Mouse (Mus musculus): ENCODE data around the gene Nelfb. TPM values are rescaled to one million over a fixed set of nuclear protein-coding genes. Genes with fewer than 3 reads are reported as not detected.

The Nelfb gene
- total RNA-seq, 2 experiments from 2014 or later, result 40.8 to 45.8 TPM

DNA sequence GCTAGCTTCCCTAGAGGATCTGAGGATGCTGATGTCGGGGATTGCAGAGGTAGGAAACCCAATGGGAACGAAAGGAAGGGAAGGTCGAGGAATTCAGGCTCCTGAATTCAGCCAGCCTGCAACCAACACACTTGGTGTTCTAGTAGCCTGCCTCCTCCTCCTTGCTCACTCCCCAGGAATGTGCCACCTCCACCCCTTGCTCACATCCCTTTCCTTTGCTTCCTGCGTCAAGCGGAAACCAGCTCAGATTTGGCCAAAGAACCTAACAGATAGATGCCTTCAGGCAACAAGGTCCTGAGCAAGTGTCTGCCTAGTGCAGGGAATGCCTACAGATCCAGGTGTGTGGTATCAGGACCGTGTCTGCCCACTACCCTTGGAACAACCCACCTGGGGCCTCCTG, 34.7 kb downstream of the Nelfb start:
- DNase-seq, result peak in 1 of 2 experiments; percentile 81

DNA sequence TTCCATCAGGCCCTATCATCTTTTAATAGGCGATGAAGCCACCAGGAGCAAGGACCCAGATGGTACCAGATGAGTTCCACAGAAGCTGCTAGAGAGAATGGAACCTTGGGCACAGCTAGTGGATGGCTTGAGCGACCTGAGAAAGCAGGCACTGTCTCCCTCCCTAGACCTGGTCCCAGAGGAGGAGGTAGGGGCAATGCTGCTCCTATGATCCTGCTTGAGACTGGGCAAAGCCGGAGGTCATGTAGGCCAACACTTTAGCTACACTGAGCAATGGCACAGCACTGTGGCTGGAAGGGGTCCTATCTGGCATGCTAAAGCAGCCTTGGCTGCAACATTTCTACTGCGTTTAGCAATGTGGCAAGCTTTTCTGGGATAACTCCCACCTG, 35.6 kb downstream of the Nelfb start:
- DNase-seq, result no peak

DNA sequence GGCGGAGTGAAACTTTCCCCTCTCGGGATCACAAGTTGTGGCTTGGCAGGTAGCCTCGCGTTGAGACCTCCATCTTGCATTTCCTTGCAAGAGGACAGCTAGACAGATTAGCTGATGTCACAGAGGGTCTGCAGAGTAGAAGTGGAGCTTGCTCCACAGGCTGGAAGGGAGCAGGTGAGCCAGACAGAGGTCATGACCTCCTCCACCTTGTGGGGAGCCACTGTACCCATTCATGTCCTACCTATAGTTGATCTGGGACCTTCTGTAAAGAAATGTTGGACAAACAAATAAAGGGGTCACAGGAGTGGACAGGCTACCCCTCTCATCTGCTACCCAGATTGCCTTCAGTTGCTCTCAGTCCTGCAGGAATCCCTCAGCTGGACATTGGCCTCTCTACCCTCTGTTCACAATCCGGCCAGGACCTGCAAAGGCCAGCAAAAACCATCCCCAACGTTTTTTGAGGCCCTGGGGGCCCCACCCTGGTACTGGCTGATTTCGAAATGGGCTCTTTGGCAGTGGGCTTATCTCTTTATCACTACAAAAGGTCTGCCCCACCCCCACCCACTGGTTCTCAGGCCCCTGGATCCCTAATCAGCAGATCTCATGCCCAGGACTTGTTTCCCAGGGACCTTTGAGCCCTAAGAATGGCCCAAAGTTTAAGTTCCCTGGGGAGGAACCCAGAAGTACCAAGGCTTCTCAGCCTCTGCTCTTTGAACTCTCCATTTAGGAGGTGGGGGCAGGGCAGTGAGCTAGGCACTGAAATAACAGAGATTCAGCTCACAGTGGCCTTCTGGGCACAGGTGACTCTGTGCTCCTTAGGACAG, 36.2 kb downstream of the Nelfb start:
- no peak for DNase-seq

DNA sequence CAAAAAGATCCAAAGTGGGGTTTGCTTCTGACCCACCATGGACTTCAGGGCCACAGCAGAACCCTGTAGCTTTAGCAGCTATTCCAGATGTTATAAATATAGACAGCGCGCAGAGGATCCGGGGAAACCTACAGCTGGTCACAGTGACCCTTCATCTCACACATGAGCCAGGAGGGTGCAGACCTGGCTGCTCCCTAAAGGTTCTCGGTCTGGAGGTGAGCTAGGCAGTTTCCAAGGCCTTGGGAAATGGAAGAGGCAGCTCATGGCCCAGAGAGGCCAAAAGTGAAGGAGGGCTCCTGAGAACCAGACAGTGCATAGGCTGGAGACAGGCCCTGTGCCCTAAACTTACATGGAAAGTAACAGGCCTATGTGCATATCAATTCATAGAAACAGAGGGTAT, 37.5 kb downstream of the Nelfb start:
- DNase-seq, result no peak

DNA sequence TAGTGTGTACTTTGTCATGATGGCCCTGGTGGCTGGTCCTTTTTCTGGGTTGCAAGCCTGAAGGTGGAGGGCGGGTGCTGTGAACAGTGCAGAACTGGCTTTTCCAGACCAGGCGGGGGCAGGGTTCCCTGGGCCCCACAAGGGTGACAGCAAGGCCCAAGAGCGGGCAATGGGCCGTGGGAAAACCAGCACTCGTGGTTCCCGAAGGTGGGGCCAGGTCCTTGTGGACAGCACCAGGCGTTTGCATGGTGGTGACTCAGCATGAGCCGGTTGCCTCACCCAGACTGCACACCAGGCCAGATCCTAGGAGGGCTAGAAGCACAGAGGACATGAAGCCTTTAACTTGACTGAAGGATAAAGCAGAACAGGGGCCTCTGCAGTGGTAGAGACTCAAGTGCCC, 38.7 kb downstream of the Nelfb start:
- no peak for DNase-seq

DNA sequence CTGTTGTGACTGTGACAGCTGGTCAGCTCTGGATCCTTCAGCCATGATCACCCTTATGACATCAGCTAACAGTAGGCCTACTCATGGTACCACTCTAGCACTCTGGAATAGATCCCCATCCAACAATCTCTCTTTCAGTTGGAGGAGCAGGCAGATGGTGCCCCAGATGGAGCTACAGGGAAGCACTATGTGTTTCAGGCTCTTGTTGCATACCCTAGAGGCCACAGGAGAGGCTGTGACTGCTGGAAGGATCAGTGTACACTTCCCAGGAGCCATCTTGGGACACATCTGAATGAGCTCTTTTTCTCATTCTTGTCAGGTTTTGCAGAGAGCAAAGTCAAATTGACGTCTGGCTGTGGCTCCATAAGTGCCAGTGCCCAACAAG, 39.5 kb downstream of the Nelfb start:
- DNase-seq, result no peak

DNA sequence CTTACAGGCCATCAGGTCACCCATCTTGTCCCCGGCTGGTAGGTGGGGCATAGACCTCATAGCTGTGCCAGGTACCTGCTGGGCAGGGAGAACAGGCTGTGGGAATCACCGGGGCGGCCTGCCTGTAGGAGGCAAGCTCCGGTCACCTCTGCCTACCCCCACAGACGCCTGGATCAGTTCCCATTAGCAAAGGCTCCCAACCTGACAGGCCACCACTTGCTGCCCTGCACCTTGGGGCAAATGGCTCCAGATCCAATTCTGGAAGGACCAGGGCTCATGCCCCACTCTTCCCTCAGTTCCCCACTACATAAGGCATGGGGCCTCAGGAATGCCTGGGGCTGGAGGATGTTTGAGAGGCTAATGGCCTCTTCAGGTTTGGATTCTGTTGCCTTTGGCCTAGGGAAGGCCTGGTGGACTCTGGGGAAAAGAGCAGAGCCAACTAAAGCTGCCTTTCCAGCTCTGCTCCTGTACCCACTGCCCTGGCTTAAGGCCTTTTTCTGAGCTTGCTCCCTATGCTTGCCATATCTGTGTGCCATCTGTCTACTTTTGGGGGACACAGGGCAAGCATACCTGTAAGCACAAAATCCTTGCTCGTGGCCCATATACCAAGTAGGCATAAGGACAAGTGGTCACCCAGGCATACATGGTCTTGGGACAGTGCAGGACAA, 40.1 kb downstream of the Nelfb start:
- no peak for DNase-seq

DNA sequence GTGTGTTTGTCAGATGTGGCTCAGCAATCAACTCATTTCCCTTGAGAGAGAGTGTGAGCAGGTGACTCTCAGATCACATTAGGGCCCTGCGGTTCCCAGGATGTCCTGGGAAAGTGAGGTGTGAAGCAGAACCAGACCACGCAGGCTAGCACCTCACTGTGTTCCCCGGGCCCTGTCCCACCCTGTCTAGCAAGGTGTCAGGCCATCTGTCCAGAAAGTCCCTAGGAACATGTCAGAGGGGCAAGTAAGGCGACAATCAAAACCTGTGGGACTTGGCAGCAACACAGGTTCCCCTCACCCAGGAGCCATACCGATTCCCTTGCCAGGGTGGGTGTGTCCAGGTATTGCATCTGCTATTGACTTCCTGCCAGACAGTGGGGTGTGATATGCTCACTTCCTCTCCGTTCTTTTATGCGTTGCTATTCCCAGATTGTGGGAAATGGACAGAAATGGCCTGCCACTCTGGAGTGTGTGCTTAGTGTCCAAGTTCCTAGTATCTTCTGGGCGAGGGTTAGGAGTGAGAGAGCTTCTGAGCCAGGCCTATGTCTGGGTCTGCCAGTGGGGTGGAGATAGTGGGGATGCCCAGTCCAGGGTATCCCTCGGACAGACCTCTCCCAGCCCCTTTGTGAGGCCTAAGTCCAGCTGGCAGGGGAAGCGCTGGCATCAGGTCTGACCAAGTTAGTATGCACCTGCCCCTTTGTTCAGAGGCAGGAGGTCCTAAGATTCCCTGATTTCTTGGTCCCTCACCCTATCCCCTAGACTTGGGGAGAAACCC, 40.8 kb downstream of the Nelfb start:
- DNase-seq, result peak in 1 of 2 experiments; percentile 49

DNA sequence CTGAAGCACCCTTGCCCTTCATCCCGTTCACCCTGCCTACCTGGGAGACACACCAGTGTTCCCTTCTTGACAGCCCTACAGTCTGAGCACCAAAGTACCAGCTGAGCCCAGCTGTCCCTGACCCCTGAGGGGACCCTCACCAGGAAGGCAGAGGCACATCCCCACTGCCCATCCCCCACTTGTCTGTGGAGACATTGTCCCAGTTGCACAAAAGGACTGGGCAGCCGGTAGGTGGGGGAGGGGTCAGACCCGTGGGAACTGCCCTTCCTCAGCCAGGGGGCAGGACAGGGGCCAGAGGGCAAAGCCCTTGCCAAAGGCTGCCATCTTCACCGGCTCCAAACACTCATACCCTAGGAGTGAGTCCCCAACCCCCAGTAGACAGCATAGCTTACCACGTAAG, 41.5 kb downstream of the Nelfb start:
- no peak for DNase-seq

DNA sequence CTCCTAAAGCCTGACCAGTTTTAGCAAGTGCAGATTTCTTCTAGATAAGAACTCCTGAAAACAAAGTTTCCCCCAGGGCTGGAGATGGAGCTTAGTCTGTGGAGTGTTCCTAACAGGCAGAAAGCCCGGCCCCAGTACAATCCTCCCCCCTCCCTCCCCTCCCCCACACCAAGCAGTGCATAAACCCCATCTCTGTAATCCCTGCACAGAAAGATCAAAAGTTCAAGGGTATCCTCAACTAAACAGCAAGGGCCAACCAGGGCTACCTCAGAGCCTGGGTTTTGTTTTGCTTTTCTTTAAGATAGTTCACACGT, 42.7 kb downstream of the Nelfb start:
- no peak for DNase-seq

DNA sequence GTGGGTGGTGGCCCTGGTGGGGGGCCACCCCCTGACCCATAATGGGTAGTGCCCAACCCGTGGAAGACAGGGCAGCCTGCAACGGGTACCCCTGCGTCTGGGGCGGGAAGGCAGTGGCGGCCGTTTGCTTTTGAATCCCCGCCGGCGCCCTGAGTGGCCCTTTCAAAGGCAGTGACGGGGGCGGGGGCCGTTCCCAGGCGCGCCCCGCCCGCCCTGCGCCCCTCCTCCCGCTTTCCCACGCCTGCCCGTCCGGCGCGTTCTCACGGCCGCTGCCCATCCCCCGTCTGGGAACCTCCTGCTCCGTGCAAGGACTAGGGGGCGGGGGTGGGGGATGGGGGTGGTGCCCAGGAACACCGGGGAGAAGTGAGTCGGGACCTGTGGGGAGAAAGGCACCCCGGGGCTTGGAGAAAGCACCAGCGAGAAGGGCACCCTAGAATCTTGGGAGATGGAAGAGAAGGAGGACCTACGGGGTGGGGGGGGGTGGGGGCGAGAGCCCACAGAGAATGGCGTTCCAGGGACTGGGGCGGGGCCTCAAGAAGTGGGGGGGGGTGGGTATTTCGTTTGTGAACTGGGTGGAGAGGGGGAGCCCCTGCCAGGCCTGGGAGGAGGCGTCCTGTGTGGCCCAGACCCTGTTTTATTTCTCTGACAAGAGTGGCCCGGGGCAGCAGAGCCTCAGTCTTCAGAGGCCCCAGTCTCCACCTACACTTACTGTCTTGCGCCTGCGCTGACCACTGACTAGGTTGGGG, 43.2 kb downstream of the Nelfb start:
- DNase-seq, result peak; percentile 71 to 75

DNA sequence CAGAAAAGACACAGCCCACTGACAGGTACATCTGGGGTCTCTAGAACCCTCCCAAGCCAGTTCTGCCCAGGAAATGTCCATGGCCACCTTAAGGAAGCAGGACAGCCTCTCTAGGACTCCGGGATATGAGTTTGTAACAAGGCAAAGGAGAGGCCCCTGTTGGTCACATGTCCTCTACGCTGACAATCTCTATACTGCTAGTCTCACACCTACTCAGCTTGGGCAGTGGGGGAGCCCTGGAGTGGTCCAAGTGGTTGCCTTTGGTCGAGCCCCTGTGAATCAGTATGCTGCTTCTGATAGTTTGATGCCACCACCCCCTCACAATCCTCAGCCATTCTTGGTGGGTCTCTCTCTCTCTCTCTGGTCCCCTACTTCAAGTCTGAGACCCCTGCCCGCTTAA, 43.8 kb downstream of the Nelfb start:
- no peak for DNase-seq

DNA sequence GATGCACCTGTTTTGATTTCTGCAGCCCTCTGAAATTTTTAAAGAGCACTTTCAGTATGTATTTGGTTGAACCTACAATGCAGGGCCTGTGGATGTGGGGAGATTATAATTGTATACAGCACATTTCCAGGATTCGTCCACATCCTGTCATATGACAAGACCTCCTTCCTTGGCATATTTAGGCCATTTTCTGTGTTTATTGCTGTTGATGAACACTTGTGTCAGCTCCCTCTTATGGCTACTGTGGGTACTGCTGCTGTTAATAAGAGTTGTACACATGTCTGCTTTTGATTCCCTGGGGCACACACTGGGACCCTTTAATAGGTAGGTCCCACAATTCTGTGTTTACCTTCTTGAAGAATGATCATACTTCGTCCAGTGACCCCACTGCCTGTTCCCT, 53.6 kb downstream of the Nelfb start:
- DNase-seq, result peak; percentile 49 to 64

DNA sequence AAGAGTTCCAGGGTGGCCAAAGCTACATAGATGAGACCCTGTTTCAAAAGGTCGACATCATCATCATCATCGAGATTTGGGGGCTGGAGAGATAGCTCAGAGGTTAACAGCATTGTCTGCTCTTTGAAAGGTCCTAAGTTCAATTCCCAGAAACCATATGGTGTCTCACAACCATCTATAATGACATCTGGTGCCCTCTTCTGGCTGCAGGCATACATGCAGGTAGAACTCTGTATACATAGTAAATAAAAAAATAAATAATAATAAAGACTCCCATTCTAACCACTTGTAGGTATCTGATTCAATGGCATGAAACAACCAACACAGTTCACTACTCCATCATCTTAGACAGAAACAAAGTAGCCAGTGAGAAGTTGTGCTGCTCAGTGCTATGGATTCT, 54.3 kb downstream of the Nelfb start:
- DNase-seq, result no peak

DNA sequence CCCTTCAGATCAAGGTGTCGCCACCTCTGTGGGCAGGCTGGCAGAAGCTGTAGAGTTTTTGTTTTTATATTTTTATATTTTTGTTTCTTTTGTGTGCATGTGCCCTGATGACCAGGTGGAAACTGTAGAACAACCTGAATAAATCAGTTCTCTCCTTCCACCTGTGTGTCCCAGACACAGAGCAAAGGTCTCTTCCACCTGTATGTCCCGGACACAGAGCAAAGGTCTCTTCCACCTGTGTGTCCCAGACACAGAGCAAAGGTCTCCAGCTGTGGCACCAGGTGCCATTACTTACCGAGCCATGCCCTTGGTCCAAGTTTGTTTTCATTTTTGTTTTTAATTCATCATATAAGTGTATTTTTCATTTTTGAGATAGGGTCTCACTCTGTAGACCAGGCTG, 55.1 kb downstream of the Nelfb start:
- DNase-seq, result no peak

DNA sequence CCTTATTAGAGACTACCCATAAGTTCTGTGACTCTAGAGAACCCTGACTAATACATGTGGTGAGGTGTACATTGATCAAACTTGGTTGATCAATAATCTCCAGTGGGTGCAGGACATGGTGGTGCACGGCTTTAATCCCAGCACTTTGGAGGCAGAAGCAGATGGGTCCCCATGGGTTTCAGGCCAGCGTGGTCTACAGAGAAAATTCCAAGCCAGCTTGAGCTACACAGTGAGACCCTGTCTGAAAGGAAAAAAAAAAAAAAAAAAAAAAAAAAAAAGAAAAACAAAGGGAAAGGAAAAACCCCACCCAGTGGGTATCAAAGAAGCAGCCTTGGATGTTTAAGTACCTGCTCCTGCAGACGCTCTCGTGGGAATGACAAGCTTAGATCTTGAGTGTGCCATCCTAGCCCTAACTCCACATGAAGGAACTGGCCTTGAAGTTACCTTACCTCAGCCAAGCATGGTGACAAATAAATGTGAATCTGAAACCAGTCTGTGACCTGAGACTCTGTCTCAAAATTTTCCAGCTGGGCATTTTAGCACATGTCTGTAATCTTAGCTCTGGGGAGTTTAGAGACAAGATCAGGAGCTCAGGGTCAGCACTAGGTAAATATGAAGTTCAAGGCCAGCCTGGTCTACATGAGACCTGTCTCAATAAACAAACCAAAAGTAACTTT, 59.9 kb downstream of the Nelfb start:
- DNase-seq, result no peak

Other genes starting within 250 kb of the Nelfb start
- gene Dph7, start 249.1 kb downstream of the Nelfb start, total RNA-seq (2021), result 1 to 10 TPM; 4.6 to 7.3 TPM
- 100 to 1,000 TPM in 1 of 2 experiments, 10 to 100 TPM in 1; 96.3 to 114 TPM for gene Mrpl41, start 236.4 kb downstream of the Nelfb start, total RNA-seq (2021)
- 10 to 100 TPM; 23.1 to 26.2 TPM for gene Pnpla7, start 235.5 kb downstream of the Nelfb start, total RNA-seq (2021)
- 10 to 100 TPM; 11.2 to 13.6 TPM for gene Nsmf, start 157.1 kb downstream of the Nelfb start, total RNA-seq (2021)
- not detected for gene Entpd8, start 131.2 kb downstream of the Nelfb start, total RNA-seq (2021)
- not detected for gene Noxa1, start 116.3 kb downstream of the Nelfb start, total RNA-seq (2021)
- gene Nrarp, start 30.7 kb downstream of the Nelfb start, total RNA-seq (2021), result 1 to 10 TPM; 6.9 to 8.3 TPM
- gene Tor4a, start 14.6 kb downstream of the Nelfb start, total RNA-seq (2021), result 1 to 10 TPM; 4.0 to 4.6 TPM
- not detected for gene Stpg3, start 3.1 kb upstream of the Nelfb start, total RNA-seq (2021)
- gene Fam166a, start 7.3 kb upstream of the Nelfb start, total RNA-seq (2021), result not detected
- gene Tubb4b, start 13.2 kb upstream of the Nelfb start, total RNA-seq (2021), result 100 to 1,000 TPM; 289 to 308 TPM
- not detected for gene Slc34a3, start 22.9 kb upstream of the Nelfb start, total RNA-seq (2021)
- not detected for gene Rnf224, start 25.3 kb upstream of the Nelfb start, total RNA-seq (2021)
- 1 to 10 TPM; 1.5 to 1.7 TPM for gene Rnf208, start 30.8 kb upstream of the Nelfb start, total RNA-seq (2021)
- not detected for gene Cysrt1, start 31.0 kb upstream of the Nelfb start, total RNA-seq (2021)
- gene AL732309.1, start 35.4 kb upstream of the Nelfb start, total RNA-seq (2021), result 1 to 10 TPM; 1.9 to 2.4 TPM
- 10 to 100 TPM; 14.8 to 15.2 TPM for gene Tmem203, start 44.0 kb upstream of the Nelfb start, total RNA-seq (2021)
- gene Tprn, start 51.1 kb upstream of the Nelfb start, total RNA-seq (2021), result 1 to 10 TPM; 7.4 to 7.7 TPM
- 10 to 100 TPM; 38.2 to 42.6 TPM for gene Ssna1, start 60.9 kb upstream of the Nelfb start, total RNA-seq (2021)
- 10 to 100 TPM; 35.3 to 38.8 TPM for gene Anapc2, start 61.0 kb upstream of the Nelfb start, total RNA-seq (2021)
- not detected for gene Tmem210, start 76.7 kb upstream of the Nelfb start, total RNA-seq (2021)
- gene Lrrc26, start 78.4 kb upstream of the Nelfb start, total RNA-seq (2021), result under 1 TPM in 1 of 2 experiments, not detected in 1; 0.23 TPM
- gene Grin1, start 107.7 kb upstream of the Nelfb start, total RNA-seq (2021), result not detected
- 10 to 100 TPM; 20.8 to 23.6 TPM for gene Man1b1, start 120.8 kb upstream of the Nelfb start, total RNA-seq (2021)
- 1 to 10 TPM; 5.9 to 7.0 TPM for gene Dpp7, start 144.9 kb upstream of the Nelfb start, total RNA-seq (2021)
- 10 to 100 TPM; 10.3 to 11.8 TPM for gene Uap1l1, start 154.2 kb upstream of the Nelfb start, total RNA-seq (2021)
- gene Sapcd2, start 160.8 kb upstream of the Nelfb start, total RNA-seq (2021), result not detected
- gene Entpd2, start 184.4 kb upstream of the Nelfb start, total RNA-seq (2021), result 10 to 100 TPM; 13.7 to 14.5 TPM
- gene Npdc1, start 187.9 kb upstream of the Nelfb start, total RNA-seq (2021), result 10 to 100 TPM; 25.7 to 27.9 TPM
- 1 to 10 TPM in 1 of 2 experiments, not detected in 1; 1.1 TPM for gene Fut7, start 211.8 kb upstream of the Nelfb start, total RNA-seq (2021)
- 10 to 100 TPM; 41.4 to 43.2 TPM for gene Abca2, start 217.2 kb upstream of the Nelfb start, total RNA-seq (2021)
- 1 to 10 TPM in 1 of 2 experiments, under 1 TPM in 1; 0.82 to 1.7 TPM for gene Clic3, start 245.3 kb upstream of the Nelfb start, total RNA-seq (2021)
- gene Paxx, start 249.6 kb upstream of the Nelfb start, total RNA-seq (2021), result 10 to 100 TPM; 22.6 to 28.7 TPM

Data from heart, adult 18-20 months (tissue).